Mouse (Mus musculus): ENCODE results near the gene Blzf1. TPM values are rescaled to one million over a fixed set of nuclear protein-coding genes. Genes with fewer than 3 reads are reported as not detected.

Gene Blzf1
- polyA plus RNA-seq, 1 experiment from 2014 or later, result 30.2 TPM

- H3K27ac ChIP-seq (ENCODE audit: low read length), result no peak overlapping the region
- H3K9ac ChIP-seq (ENCODE audit: low read length), result no peak overlapping the region
- H3K36me3 ChIP-seq (ENCODE audit: control insufficient read depth, insufficient read depth), result no peaks in the 10 kb centered on the region; the same call in none of the 2 replicates
- H3K9me3 ChIP-seq (replicated peaks; ENCODE audit: control insufficient read depth, low read length), result no peaks in the 10 kb centered on the region
- ATAC-seq (replicated peaks; ENCODE audit: extremely low read depth, insufficient read depth, low FRiP score), result no peak
- WGBS, result 91% methylated on average over 5 of the region's 5 CpGs
- no peaks in the 10 kb centered on the region for H3K27me3 ChIP-seq (ENCODE audit: control insufficient read depth, insufficient read depth, low read length)
- H3K4me2 ChIP-seq (ENCODE audit: low read depth, low read length), result no peak overlapping the region
- no peak overlapping the region for H3K4me3 ChIP-seq (ENCODE audit: low read length)
- H3K4me1 ChIP-seq (ENCODE audit: control insufficient read depth, insufficient read depth, low read length), result peaks cover 4% of the 10 kb centered on the region; the same call in 1 of the 2 replicates
Observed at GRCm38 (mm10) chr1:164314085-164314484, 6.8 kb upstream of the Blzf1 start.

GRCm38 (mm10) chr1:164307922-164308321 lies 633 bp upstream of the Blzf1 start:
- Histone ChIP-seq H3K9ac (ENCODE audit: low read length) (peak overlapping the region; percentile 60), H3K27ac (ENCODE audit: low read length) (no peak overlapping the region), H3K9me3 (replicated peaks; ENCODE audit: control insufficient read depth, low read length) (no peaks in the 10 kb centered on the region), H3K4me3 (ENCODE audit: low read length) (peak overlapping the region; percentile 81), H3K4me1 (ENCODE audit: control insufficient read depth, insufficient read depth, low read length) (peaks cover 12% of the 10 kb centered on the region), H3K27me3 (ENCODE audit: control insufficient read depth, insufficient read depth, low read length) (no peaks in the 10 kb centered on the region), H3K4me2 (ENCODE audit: low read depth, low read length) (peak overlapping the region; percentile 76), H3K36me3 (ENCODE audit: control insufficient read depth, insufficient read depth) (peaks cover 4% of the 10 kb centered on the region)
- no peak for ATAC-seq (replicated peaks; ENCODE audit: extremely low read depth, insufficient read depth, low FRiP score)
- 11% methylated on average over 10 of the region's 10 CpGs for WGBS

- Histone ChIP-seq H3K4me3 (ENCODE audit: low read length) (no peak within 1 kb of the TSS), H3K4me1 (ENCODE audit: control insufficient read depth, insufficient read depth, low read length) (peaks cover 12% of the 10 kb centered on the region), H3K9ac (ENCODE audit: low read length) (no peak within 1 kb of the TSS), H3K4me2 (ENCODE audit: low read depth, low read length) (no peak within 1 kb of the TSS), H3K27me3 (ENCODE audit: control insufficient read depth, insufficient read depth, low read length) (no peaks in the 10 kb centered on the region), H3K36me3 (ENCODE audit: control insufficient read depth, insufficient read depth) (peaks cover 32% of the 10 kb centered on the region), H3K27ac (ENCODE audit: low read length) (no peak within 1 kb of the TSS), H3K9me3 (replicated peaks; ENCODE audit: control insufficient read depth, low read length) (no peaks in the 10 kb centered on the region)
- no peak for ATAC-seq (replicated peaks; ENCODE audit: extremely low read depth, insufficient read depth, low FRiP score)
- 86% methylated on average over 5 of the region's 5 CpGs for WGBS
Observed at GRCm38 (mm10) chr1:164303821-164304220, 3.5 kb downstream of the Blzf1 start, which contains the start of gene Nme7. Gene Nme7 (plus strand): TSS chr1:164304121.

- H3K36me3 ChIP-seq (ENCODE audit: control insufficient read depth, insufficient read depth), result peaks cover 46% of the 10 kb centered on the region
- no peak overlapping the region for H3K9ac ChIP-seq (ENCODE audit: low read length)
- H3K4me2 ChIP-seq (ENCODE audit: low read depth, low read length), result no peak overlapping the region
- H3K4me3 ChIP-seq (ENCODE audit: low read length), result no peak overlapping the region
- H3K27ac ChIP-seq (ENCODE audit: low read length), result no peak overlapping the region
- no peaks in the 10 kb centered on the region for H3K27me3 ChIP-seq (ENCODE audit: control insufficient read depth, insufficient read depth, low read length)
- peaks cover 6% of the 10 kb centered on the region for H3K4me1 ChIP-seq (ENCODE audit: control insufficient read depth, insufficient read depth, low read length)
- H3K9me3 ChIP-seq (replicated peaks; ENCODE audit: control insufficient read depth, low read length), result no peaks in the 10 kb centered on the region
- 83% methylated on average over 4 of the region's 4 CpGs for WGBS
- no peak for ATAC-seq (replicated peaks; ENCODE audit: extremely low read depth, insufficient read depth, low FRiP score)
Observed at GRCm38 (mm10) chr1:164301949-164302348, 5.3 kb downstream of the Blzf1 start.

GRCm38 (mm10) chr1:164296473-164296872 lies 10.8 kb downstream of the Blzf1 start:
- peaks cover 49% of the 10 kb centered on the region for H3K36me3 ChIP-seq (ENCODE audit: control insufficient read depth, insufficient read depth)
- ATAC-seq (replicated peaks; ENCODE audit: extremely low read depth, insufficient read depth, low FRiP score), result no peak
- H3K4me3 ChIP-seq (ENCODE audit: low read length), result no peak overlapping the region
- H3K4me1 ChIP-seq (ENCODE audit: control insufficient read depth, insufficient read depth, low read length), result no peaks in the 10 kb centered on the region
- no peaks in the 10 kb centered on the region for H3K9me3 ChIP-seq (replicated peaks; ENCODE audit: control insufficient read depth, low read length)
- H3K27ac ChIP-seq (ENCODE audit: low read length), result no peak overlapping the region
- H3K27me3 ChIP-seq (ENCODE audit: control insufficient read depth, insufficient read depth, low read length), result no peaks in the 10 kb centered on the region
- no peak overlapping the region for H3K4me2 ChIP-seq (ENCODE audit: low read depth, low read length)
- no peak overlapping the region for H3K9ac ChIP-seq (ENCODE audit: low read length)
- 91% methylated on average over 4 of the region's 5 CpGs for WGBS

- Histone ChIP-seq H3K27ac (ENCODE audit: low read length) (no peak overlapping the region), H3K4me2 (ENCODE audit: low read depth, low read length) (no peak overlapping the region), H3K27me3 (ENCODE audit: control insufficient read depth, insufficient read depth, low read length) (no peaks in the 10 kb centered on the region), H3K9ac (ENCODE audit: low read length) (no peak overlapping the region), H3K4me3 (ENCODE audit: low read length) (no peak overlapping the region), H3K9me3 (replicated peaks; ENCODE audit: control insufficient read depth, low read length) (no peaks in the 10 kb centered on the region), H3K36me3 (ENCODE audit: control insufficient read depth, insufficient read depth) (peaks cover 45% of the 10 kb centered on the region), H3K4me1 (ENCODE audit: control insufficient read depth, insufficient read depth, low read length) (no peaks in the 10 kb centered on the region)
- WGBS, result 89% methylated on average over 6 of the region's 6 CpGs
- no peak for ATAC-seq (replicated peaks; ENCODE audit: extremely low read depth, insufficient read depth, low FRiP score)
Observed at GRCm38 (mm10) chr1:164294071-164294470, 13.2 kb downstream of the Blzf1 start.

GRCm38 (mm10) chr1:164292040-164292439 lies 15.2 kb downstream of the Blzf1 start:
- no peak for ATAC-seq (replicated peaks; ENCODE audit: extremely low read depth, insufficient read depth, low FRiP score)
- no peak overlapping the region for H3K9ac ChIP-seq (ENCODE audit: low read length)
- no peaks in the 10 kb centered on the region for H3K27me3 ChIP-seq (ENCODE audit: control insufficient read depth, insufficient read depth, low read length)
- H3K27ac ChIP-seq (ENCODE audit: low read length), result no peak overlapping the region
- H3K4me1 ChIP-seq (ENCODE audit: control insufficient read depth, insufficient read depth, low read length), result no peaks in the 10 kb centered on the region
- no peaks in the 10 kb centered on the region for H3K9me3 ChIP-seq (replicated peaks; ENCODE audit: control insufficient read depth, low read length)
- H3K36me3 ChIP-seq (ENCODE audit: control insufficient read depth, insufficient read depth), result peaks cover 29% of the 10 kb centered on the region
- WGBS, result 81% methylated on average over 5 of the region's 5 CpGs
- no peak overlapping the region for H3K4me2 ChIP-seq (ENCODE audit: low read depth, low read length)
- no peak overlapping the region for H3K4me3 ChIP-seq (ENCODE audit: low read length)

GRCm38 (mm10) chr1:164287406-164287805 lies 19.9 kb downstream of the Blzf1 start:
- no peaks in the 10 kb centered on the region for H3K4me1 ChIP-seq (ENCODE audit: control insufficient read depth, insufficient read depth, low read length)
- H3K27ac ChIP-seq (ENCODE audit: low read length), result no peak overlapping the region
- H3K4me3 ChIP-seq (ENCODE audit: low read length), result no peak overlapping the region
- H3K27me3 ChIP-seq (ENCODE audit: control insufficient read depth, insufficient read depth, low read length), result no peaks in the 10 kb centered on the region
- H3K36me3 ChIP-seq (ENCODE audit: control insufficient read depth, insufficient read depth), result peaks cover 19% of the 10 kb centered on the region
- no peak overlapping the region for H3K4me2 ChIP-seq (ENCODE audit: low read depth, low read length)
- H3K9me3 ChIP-seq (replicated peaks; ENCODE audit: control insufficient read depth, low read length), result no peaks in the 10 kb centered on the region
- 48% methylated on average over 15 of the region's 15 CpGs for WGBS
- no peak overlapping the region for H3K9ac ChIP-seq (ENCODE audit: low read length)
- no peak for ATAC-seq (replicated peaks; ENCODE audit: extremely low read depth, insufficient read depth, low FRiP score)

GRCm38 (mm10) chr1:164284007-164284406 lies 23.3 kb downstream of the Blzf1 start:
- no peaks in the 10 kb centered on the region for H3K27me3 ChIP-seq (ENCODE audit: control insufficient read depth, insufficient read depth, low read length)
- H3K9ac ChIP-seq (ENCODE audit: low read length), result no peak overlapping the region
- no peak overlapping the region for H3K4me3 ChIP-seq (ENCODE audit: low read length)
- ATAC-seq (replicated peaks; ENCODE audit: extremely low read depth, insufficient read depth, low FRiP score), result no peak
- WGBS, result 87% methylated on average over 3 of the region's 3 CpGs
- no peak overlapping the region for H3K27ac ChIP-seq (ENCODE audit: low read length)
- no peak overlapping the region for H3K4me2 ChIP-seq (ENCODE audit: low read depth, low read length)
- no peaks in the 10 kb centered on the region for H3K4me1 ChIP-seq (ENCODE audit: control insufficient read depth, insufficient read depth, low read length)
- H3K9me3 ChIP-seq (replicated peaks; ENCODE audit: control insufficient read depth, low read length), result no peaks in the 10 kb centered on the region
- no peaks in the 10 kb centered on the region for H3K36me3 ChIP-seq (ENCODE audit: control insufficient read depth, insufficient read depth)

All from heart, embryonic 16.5 days (tissue).